9 mouse cellular contexts compared by ENCODE assay signal in genomic region chr11:46039335-46039734, GRCm38 (mm10). TPM values are rescaled to one million over a fixed set of nuclear protein-coding genes. Genes with fewer than 3 reads are reported as not detected.
A peak's percentile ranks its signal among the peaks of the same experiment; 100 is the strongest.
DNase-seq lines count a peak whose midpoint lies in the region; ATAC-seq and TF ChIP-seq lines count a peak whose summit lies in the region.
"Had no signal": no experiment of that assay in that cellular context is flagged by ENCODE, and none has a peak within 500 bp of the region (broad histone marks: within the 10 kb centered on the region; RNA-seq: fewer than 3 reads in every experiment).

No protein-coding gene starts in this region.

- no peaks in the 10 kb centered on the region for H3K4me1 ChIP-seq in forebrain, postnatal 0 days (ENCODE audit: insufficient read depth)

- peak; percentile 36 for DNase-seq in embryo, embryonic 10.5 days (ENCODE audit: low spot score)
- no peak for DNase-seq in embryo, embryonic 10 days (ENCODE audit: low spot score)
- peak; percentile 20 for DNase-seq in ovary, postnatal 36 days (ENCODE audit: low spot score)
- no peak for DNase-seq in ovary, postnatal 10 days (ENCODE audit: low spot score)
- peak; percentile 14 for DNase-seq in lung, postnatal 36 days
- DNase-seq in forebrain, postnatal 0 days: no peak
- no peak for DNase-seq in thymus, postnatal 0 days (ENCODE audit: low spot score)

- WGBS in forebrain, postnatal 0 days: 76% methylated on average over 11 of the region's 11 CpGs

- no peak overlapping the region for H3K4me2 ChIP-seq in forebrain, postnatal 0 days (ENCODE audit: low read depth)

- H3K9ac ChIP-seq in forebrain, postnatal 0 days: no peak overlapping the region

- TF ChIP-seq CTCF in forebrain, postnatal 0 days (IDR thresholded peaks at IDR 0.05; ENCODE audit: low read depth): no peak

- H3K9me3 ChIP-seq in forebrain, postnatal 0 days (ENCODE audit: low read length): no peaks in the 10 kb centered on the region

- no peak overlapping the region for H3K27ac ChIP-seq in forebrain, postnatal 0 days (ENCODE audit: low read depth, low read length)

- no peaks in the 10 kb centered on the region for H3K27me3 ChIP-seq in forebrain, postnatal 0 days (ENCODE audit: insufficient read depth, low read length)

- no peak overlapping the region for H3K4me3 ChIP-seq in forebrain, postnatal 0 days (ENCODE audit: low read depth, low read length)

- ATAC-seq in inflammation-experienced regulatory T-cells, adult 6 months: peak; percentile 28
- ATAC-seq in forebrain, postnatal 0 days: no peak

- no peaks in the 10 kb centered on the region for H3K36me3 ChIP-seq in forebrain, postnatal 0 days (ENCODE audit: insufficient read depth)

RNA-seq across cellular contexts. Expression of gene Gm12166, which starts 12.8 kb away (rescaled TPM):
- polyA plus RNA-seq in inflammation-experienced regulatory T-cells, adult 6 months (2017; shearing (Covaris generic)): 10 to 100 TPM; 15.5 to 45.9 (median 21.9) TPM
- total RNA-seq in forebrain, postnatal 0 days (2014; rRNA removed): 9.2 and 15.1 TPM in 2 replicates
- polyA plus RNA-seq in forebrain, postnatal 0 days (2015; fragmentation: Nextera tagmentation; extraction: Ambion mirVana): 6.6 and 7.4 TPM in 2 replicates
- polyA plus RNA-seq in thymus, postnatal 0 days (2015; fragmentation: Nextera tagmentation; extraction: Ambion mirVana): 9.7 and 9.8 TPM in 2 replicates

RNA-seq across cellular contexts. Expression of gene Adam19, which starts 16.5 kb away (rescaled TPM):
- polyA plus RNA-seq in inflammation-experienced regulatory T-cells, adult 6 months (2017; shearing (Covaris generic)): 100 to 1,000 TPM in 2 of 3 experiments, 10 to 100 TPM in 1; 70.9 to 111 (median 101) TPM
- total RNA-seq in forebrain, postnatal 0 days (2014; rRNA removed): 16.2 and 19.8 TPM in 2 replicates
- 3.5 and 5.0 TPM in 2 replicates for polyA plus RNA-seq in forebrain, postnatal 0 days (2015; fragmentation: Nextera tagmentation; extraction: Ambion mirVana)
- 6.5 and 6.7 TPM in 2 replicates for polyA plus RNA-seq in thymus, postnatal 0 days (2015; fragmentation: Nextera tagmentation; extraction: Ambion mirVana)

RNA-seq across cellular contexts. Expression of gene Sox30, which starts 59.2 kb away (rescaled TPM):
- under 1 TPM in 1 of 3 experiments, not detected in 2; 0.21 TPM for polyA plus RNA-seq in inflammation-experienced regulatory T-cells, adult 6 months (2017; shearing (Covaris generic))
- 0.23 and 0.57 TPM in 2 replicates for total RNA-seq in forebrain, postnatal 0 days (2014; rRNA removed)
- polyA plus RNA-seq in forebrain, postnatal 0 days (2015; fragmentation: Nextera tagmentation; extraction: Ambion mirVana): 0.10 and 0.13 TPM in 2 replicates
- 0.19 and 0.26 TPM in 2 replicates for polyA plus RNA-seq in thymus, postnatal 0 days (2015; fragmentation: Nextera tagmentation; extraction: Ambion mirVana)
- total RNA-seq: hematopoietic stem cell, adult 5-6 weeks had no signal

Comparison
In these comparisons a context has a peak if more than half of its experiments do, and no peak if none do; other contexts are left out.
1. DNase-seq: peak in embryo, embryonic 10.5 days (single experiment), ovary, postnatal 36 days (single experiment) and lung, postnatal 36 days (single experiment); none in embryo, embryonic 10 days (single experiment), ovary, postnatal 10 days (single experiment), forebrain, postnatal 0 days (single experiment) and thymus, postnatal 0 days (single experiment).